Mouse (Mus musculus): Measurements from ENCODE around the gene Polr1d.
A peak's percentile ranks its signal among the peaks of the same experiment; 100 is the strongest.

The Polr1d gene

DNA sequence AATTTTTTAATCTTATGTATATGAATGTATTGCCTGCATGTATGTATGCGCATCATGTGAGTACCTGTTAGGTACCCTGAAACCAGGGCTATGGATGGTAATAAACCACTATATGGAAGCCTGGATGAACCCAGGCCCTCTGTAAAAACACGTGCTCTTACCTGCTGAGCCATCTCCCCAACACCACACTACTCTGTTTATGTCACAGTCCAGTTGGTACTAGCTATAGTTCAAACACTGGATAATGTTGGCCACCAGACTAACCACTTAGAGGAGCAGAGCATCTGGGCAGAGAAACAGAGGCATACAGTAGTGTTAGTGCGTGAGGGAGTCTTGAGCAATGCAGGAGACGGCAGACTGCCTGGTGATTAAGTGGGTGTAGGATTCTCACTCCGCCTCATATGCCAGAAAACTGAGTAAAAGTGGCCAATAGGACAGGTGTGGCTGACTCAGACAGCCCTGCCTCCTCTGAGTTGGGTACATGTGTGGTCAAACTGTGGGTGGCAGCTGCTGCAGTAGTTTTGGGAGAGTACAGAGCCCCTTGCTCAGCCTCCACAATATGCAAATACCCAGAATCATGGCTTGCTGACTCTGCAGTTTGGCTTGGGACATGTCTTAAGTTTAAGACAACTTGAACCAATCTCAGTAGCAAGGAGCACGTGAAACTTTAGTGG, 21.1 kb upstream of the Polr1d start:
- DNase-seq (ENCODE audit: low spot score): no peak

GRCm38 (mm10) chr5:147056712-147057290, 20.0 kb upstream of the Polr1d start:
- no peak for DNase-seq (ENCODE audit: low spot score)

GRCm38 (mm10) chr5:147057626-147058414, 19.0 kb upstream of the Polr1d start:
- no peak for DNase-seq (ENCODE audit: low spot score)

DNA sequence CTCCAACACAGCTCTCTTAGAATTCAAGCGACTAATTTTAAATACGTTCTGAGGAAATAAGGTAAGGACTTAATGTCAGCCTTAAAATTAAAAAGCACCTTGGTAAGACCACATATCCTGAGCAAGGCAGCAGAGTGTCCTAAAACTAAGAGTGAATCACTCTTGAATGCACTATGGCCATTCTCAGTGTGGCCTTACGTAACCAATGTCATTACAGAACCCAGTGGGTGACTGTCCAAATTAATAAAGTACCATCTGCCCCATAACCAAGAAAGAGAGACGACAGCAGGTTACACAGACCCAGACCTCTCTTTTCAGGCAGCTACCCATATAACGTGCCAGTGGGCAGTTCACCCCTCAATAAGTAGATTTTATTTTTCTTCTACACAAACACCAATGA, 18.2 kb upstream of the Polr1d start:
- DNase-seq (ENCODE audit: low spot score): no peak

GRCm38 (mm10) chr5:147059319-147059718, 17.5 kb upstream of the Polr1d start:
- DNase-seq (ENCODE audit: low spot score): no peak

- no peak for DNase-seq (ENCODE audit: low spot score)
These were observed 16.8 kb upstream of the Polr1d start for GRCm38 (mm10) chr5:147060024-147060423.

DNA sequence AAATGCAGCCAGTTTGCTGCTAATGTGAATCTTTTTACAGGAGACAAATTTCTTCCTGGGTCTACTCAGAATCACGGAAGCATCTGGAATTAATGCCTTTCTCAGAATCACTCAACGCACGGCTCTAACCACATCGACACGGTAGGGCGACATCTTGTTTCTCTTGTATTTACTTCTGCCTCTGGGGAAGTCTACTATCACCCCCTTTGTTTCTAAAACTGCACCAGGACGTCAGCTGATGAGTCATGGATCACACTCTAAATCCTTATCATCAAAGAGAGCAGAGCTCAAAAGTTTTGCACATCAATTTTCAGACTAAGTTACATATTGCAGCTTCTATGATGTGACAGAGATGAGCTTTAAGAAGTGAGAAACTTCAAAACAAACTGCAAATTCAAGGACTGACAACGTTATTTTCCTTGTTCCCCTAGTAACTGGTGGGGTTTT, 13.6 kb upstream of the Polr1d start:
- no peak for DNase-seq (ENCODE audit: low spot score)

GRCm38 (mm10) chr5:147066129-147066528, 10.7 kb upstream of the Polr1d start:
- DNase-seq (ENCODE audit: low spot score): no peak

- DNase-seq (ENCODE audit: low spot score): no peak
These were observed 9.9 kb upstream of the Polr1d start for GRCm38 (mm10) chr5:147066965-147067364.

DNA sequence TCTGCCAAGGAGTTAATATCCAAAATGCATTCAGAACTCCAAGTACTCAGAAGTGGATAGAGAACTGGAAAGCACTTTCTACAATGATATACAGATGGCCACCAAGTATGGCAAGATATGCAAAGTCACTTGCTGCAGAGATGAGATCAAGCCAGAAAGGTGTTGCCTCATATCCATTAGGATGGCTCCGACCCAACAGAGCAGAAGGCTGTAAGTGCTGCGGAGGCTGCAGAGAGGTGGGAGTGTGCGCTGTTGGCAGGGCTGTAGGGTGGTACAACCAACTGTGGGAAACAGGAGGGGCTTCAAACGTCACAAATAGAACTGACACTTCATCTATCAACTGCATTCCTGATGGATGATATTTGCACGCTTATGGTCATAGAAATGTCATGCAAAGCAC, 8.0 kb upstream of the Polr1d start:
- no peak for DNase-seq (ENCODE audit: low spot score)

DNA sequence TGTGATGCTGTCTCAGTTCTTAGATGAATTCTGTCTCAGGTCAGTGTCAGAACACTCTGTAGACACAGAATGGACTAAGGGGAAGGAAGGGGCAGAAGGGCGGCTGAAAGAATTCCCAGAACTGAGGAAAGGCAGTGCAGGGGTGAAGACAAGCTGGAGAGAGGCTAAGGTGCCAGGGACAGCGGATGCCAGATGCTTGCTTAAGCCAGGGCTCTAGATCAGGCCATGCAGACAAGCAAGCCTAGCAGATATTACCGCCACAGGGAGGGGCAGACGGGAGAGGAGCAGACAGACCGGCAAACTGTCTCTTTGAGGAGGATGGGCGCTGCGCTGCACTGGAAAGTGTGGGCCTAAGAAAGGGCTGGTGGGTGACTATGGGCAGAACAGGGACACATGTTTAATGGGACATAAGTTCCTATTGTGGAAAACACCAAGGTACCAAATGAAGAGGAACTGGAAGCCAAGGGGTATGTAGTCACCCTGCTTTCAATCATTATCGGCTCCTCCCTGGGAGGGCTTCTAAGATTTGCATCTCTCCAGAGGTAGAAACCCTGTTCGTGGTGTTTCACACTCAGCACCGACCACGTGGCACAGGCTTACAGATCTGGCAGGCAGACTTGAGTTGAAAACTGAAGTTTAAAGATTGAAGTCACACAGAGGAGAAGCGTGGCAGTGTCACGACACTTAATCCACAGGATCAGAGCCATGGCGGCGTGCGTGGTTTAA, 5.9 kb upstream of the Polr1d start:
- peak; percentile 53 for DNase-seq (ENCODE audit: low spot score)

DNA sequence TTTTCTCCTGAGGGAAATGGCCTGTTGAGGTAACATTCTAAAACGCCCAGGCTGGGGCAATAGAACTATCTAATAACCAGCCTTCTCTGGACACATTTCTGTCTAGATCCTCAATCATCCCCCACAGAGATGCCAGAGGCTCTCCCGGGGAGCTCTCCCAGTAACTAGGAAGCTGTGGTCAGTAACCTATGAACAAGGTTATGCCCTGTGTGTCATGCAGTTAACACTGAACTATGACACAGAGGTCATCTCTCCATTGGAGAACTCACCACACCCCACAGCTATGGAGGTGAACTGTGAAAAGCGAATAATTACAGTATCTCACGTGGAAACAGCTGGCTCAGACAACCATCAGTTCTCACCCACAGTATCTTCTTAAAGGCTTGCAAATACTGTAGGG, 5.0 kb upstream of the Polr1d start:
- DNase-seq (ENCODE audit: low spot score): no peak

DNA sequence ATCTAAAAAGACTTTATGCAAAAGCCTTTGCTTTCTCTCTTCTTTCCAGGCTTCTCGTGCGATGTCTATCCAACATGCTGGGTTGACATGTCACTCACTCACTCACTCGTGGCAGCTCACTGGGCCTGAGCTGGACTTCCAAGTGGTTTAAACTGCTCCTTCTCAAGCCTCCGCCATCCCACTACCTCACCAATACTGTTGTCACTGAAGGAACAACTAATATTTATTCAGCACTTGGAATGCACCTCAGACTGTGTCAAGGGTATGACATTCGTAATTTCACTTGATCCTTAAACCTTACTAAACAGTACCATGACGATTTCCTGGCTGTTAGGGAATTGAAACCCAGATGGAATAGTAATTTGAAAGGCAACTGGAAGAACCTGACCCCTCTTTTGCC, 3.0 kb upstream of the Polr1d start:
- DNase-seq (ENCODE audit: low spot score): no peak

- no peak for DNase-seq (ENCODE audit: low spot score)
These were observed 1.5 kb upstream of the Polr1d start for GRCm38 (mm10) chr5:147075103-147076025.

DNA sequence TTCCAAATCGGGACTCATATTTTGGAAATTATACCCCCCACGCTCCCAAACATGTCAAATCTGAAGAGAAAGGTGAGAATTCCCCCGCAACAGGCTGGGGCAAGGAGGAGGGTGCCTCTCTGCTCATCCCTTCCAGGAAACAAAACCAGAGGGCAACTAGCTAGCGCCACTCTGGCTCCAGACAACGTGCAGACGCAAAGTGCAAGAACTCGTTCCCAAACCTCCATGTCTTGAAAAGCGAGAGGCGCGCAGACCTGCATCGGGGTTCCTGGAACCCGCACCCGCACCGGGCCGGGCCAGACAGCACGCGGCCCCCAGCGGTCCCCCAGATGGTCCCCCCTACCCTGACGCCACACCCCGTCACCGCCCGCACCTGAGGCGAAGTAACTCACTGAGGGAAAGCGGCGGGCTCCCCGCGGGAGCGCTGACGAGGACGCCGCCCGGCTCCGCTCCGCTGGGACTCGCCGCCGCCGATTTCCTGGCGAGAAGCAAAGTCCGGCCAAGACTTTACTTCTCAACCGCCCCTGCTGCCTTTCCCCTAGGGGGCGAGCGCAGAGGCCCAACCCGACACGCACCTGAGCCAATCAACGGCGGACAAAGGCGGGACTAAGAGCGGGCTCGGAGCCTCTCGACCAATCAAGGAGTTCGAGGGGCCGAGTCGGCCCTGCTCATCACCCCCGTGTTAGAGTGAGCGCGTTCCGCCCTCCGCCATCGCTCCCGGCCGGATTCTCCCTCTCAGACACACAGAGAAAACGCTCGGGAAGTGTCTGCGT, 638 bp upstream of the Polr1d start, which contains the start of gene Lnx2:
TSS of gene Lnx2 (minus strand) at position 561 of the 773 bp plus-strand sequence.
- peak; percentile 98 for DNase-seq (ENCODE audit: low spot score)

GRCm38 (mm10) chr5:147077305-147078034, 620 bp downstream of the Polr1d start:
- DNase-seq (ENCODE audit: low spot score): peak; percentile 90

GRCm38 (mm10) chr5:147078110-147078900, 1.5 kb downstream of the Polr1d start:
- no peak for DNase-seq (ENCODE audit: low spot score)

DNA sequence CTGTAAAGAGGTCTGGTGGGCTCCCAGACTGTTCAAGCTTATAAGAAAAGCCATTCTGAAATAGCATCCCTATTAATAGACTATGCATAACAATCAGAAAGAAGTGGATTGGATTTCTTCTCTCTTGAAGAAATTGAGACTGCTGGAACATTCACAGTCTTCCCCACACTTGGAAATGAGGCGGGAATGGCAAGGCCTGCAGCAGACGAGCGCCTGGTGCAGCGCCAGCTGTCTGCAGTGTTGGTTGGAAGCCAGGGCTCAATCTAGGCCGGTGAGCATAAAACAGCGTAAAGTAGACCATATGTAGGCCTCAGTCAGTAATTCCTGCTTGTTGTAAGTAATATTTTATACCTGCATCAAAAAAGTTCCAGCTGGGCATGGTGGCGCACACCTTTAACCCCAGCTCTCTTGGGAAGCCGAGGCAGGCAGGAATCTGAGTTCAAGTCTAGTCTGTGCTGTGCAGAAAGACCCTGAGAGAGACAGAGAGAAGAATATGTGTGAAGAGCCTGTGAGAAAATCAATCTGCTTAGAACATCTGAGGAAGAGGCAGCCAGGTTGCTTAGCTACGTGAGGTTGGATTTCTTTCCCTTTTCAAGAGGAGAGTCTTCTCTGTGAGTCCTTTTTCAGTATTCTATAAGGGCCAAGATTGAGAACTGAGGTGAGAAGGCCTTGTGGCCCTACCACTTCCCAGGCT, 8.5 kb downstream of the Polr1d start:
- no peak for DNase-seq (ENCODE audit: low spot score)

Data from testis, postnatal 14 days (tissue).